Mouse (Mus musculus): ENCODE results near the gene Defb45.

DNA sequence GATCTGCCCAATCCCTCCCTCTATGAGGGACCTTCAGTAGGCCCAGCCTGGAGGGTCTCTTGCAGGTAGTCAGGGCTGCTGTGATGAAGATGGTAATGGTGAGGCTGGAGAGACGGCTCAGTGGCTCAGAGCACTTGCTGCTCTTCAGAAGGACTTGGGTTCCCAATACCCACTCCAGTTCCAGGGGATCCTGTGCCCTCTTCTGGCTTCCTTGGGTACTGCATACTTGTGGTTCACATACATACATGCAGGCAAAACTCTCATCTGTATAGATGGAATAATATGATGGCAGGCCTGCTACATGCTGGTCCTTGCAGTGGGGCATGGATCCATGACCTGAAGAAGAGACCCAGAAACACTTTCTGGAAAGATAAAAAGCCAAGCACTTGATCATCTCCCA lies 9.5 kb upstream of the Defb45 start:
- TF ChIP-seq POLR2A (IDR thresholded peaks at IDR 0.05; ENCODE audit: control insufficient read depth, extremely low read depth, insufficient read depth, low read length, poor library complexity): no peak
- TF ChIP-seq CTCF (IDR thresholded peaks at IDR 0.05; ENCODE audit: borderline replicate concordance, control insufficient read depth, extremely low read depth, insufficient read depth, low read length, poor library complexity): no peak

Measured in thymus, adult 2 months (tissue).